Mouse (Mus musculus): ENCODE results near the gene D430042O09Rik. TPM values are rescaled to one million over a fixed set of nuclear protein-coding genes. Genes with fewer than 3 reads are reported as not detected.

D430042O09Rik gene
- polyA plus RNA-seq, 1 experiment from 2014 or later, result 11.3 TPM

- Histone ChIP-seq H3K36me3 (peaks cover 10% of the 10 kb centered on the region; the same call in 1 of the 2 replicates), H3K4me1 (peaks cover 19% of the 10 kb centered on the region), H3K4me3 (no peak overlapping the region), H3K4me2 (replicated peaks) (no peak overlapping the region), H3K9ac (no peak overlapping the region), H3K27me3 (no peaks in the 10 kb centered on the region), H3K27ac (no peak overlapping the region), H3K9me3 (replicated peaks) (no peaks in the 10 kb centered on the region)
- 90% methylated on average over 9 of the region's 9 CpGs for WGBS
- ATAC-seq (ENCODE audit: low FRiP score), result no peak
These were observed 152.7 kb downstream of the D430042O09Rik start for GRCm38 (mm10) chr7:125860421-125860820.

DNA sequence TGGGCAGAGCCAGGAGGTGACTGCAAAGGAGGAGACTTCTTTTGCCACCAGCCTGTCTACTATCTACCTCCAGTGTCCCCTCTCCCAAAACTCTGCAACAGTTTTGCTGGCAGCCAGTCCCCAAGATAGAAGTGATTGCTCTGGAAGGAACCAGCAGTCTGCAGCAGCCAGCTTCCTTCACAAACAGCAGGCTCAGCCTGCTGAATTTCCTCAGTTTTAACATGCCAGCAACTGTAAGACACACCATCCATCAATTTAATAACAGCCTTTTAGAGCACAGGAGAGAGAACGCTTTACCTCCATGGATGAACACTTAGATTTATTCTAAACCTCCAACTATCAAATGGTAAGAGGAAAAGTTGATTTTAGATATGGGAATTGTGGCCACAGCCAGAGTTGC, 156.3 kb downstream of the D430042O09Rik start:
- 58% methylated on average over 1 of the region's 1 CpGs for WGBS
- ATAC-seq (ENCODE audit: low FRiP score), result no peak

GRCm38 (mm10) chr7:125865234-125865633, 157.5 kb downstream of the D430042O09Rik start:
- Histone ChIP-seq H3K9ac (no peak overlapping the region), H3K4me3 (no peak overlapping the region), H3K36me3 (peaks cover 10% of the 10 kb centered on the region; the same call in 1 of the 2 replicates), H3K9me3 (replicated peaks) (no peaks in the 10 kb centered on the region), H3K4me2 (replicated peaks) (no peak overlapping the region), H3K27ac (peak overlapping the region; percentile 35), H3K4me1 (peaks cover 23% of the 10 kb centered on the region), H3K27me3 (no peaks in the 10 kb centered on the region)
- 50% methylated on average over 11 of the region's 11 CpGs for WGBS
- ATAC-seq (ENCODE audit: low FRiP score), result peak; percentile 33; the same call in 1 of the 2 replicates

More for the DNA sequence above, 156.3 kb downstream of the D430042O09Rik start:
- H3K4me1 ChIP-seq, result peaks cover 23% of the 10 kb centered on the region
- H3K9me3 ChIP-seq (replicated peaks), result no peaks in the 10 kb centered on the region
- H3K27me3 ChIP-seq, result no peaks in the 10 kb centered on the region
- peaks cover 10% of the 10 kb centered on the region; the same call in 1 of the 2 replicates for H3K36me3 ChIP-seq
- peak overlapping the region; percentile 35; the same call in 1 of the 2 replicates for H3K27ac ChIP-seq
- no peak overlapping the region for H3K4me3 ChIP-seq
- no peak overlapping the region for H3K4me2 ChIP-seq (replicated peaks)
- H3K9ac ChIP-seq, result no peak overlapping the region

- no peaks in the 10 kb centered on the region for H3K27me3 ChIP-seq
- 77% methylated on average over 3 of the region's 3 CpGs for WGBS
- no peak overlapping the region for H3K27ac ChIP-seq
- H3K9ac ChIP-seq, result no peak overlapping the region
- no peak overlapping the region for H3K4me3 ChIP-seq
- no peaks in the 10 kb centered on the region for H3K9me3 ChIP-seq (replicated peaks)
- no peaks in the 10 kb centered on the region for H3K36me3 ChIP-seq
- peaks cover 52% of the 10 kb centered on the region for H3K4me1 ChIP-seq
- no peak overlapping the region for H3K4me2 ChIP-seq (replicated peaks)
- no peak for ATAC-seq (ENCODE audit: low FRiP score)
These were observed 160.9 kb downstream of the D430042O09Rik start for GRCm38 (mm10) chr7:125868570-125868969.

GRCm38 (mm10) chr7:125871404-125872201, 163.9 kb downstream of the D430042O09Rik start:
- Histone ChIP-seq H3K9me3 (replicated peaks) (no peaks in the 10 kb centered on the region), H3K4me3 (no peak overlapping the region), H3K4me1 (peaks cover 38% of the 10 kb centered on the region), H3K27me3 (no peaks in the 10 kb centered on the region), H3K4me2 (replicated peaks) (no peak overlapping the region), H3K9ac (no peak overlapping the region), H3K36me3 (no peaks in the 10 kb centered on the region), H3K27ac (peak overlapping the region; percentile 72)
- peak; percentile 73 for ATAC-seq (ENCODE audit: low FRiP score)
- 16% methylated on average over 12 of the region's 12 CpGs for WGBS

- no peak for ATAC-seq (ENCODE audit: low FRiP score)
- no peak overlapping the region for H3K4me3 ChIP-seq
- H3K4me2 ChIP-seq (replicated peaks), result no peak overlapping the region
- H3K9me3 ChIP-seq (replicated peaks), result no peaks in the 10 kb centered on the region
- peak overlapping the region; percentile 72; the same call in 1 of the 2 replicates for H3K27ac ChIP-seq
- no peaks in the 10 kb centered on the region for H3K27me3 ChIP-seq
- 53% methylated on average over 6 of the region's 6 CpGs for WGBS
- no peak overlapping the region for H3K9ac ChIP-seq
- H3K36me3 ChIP-seq, result no peaks in the 10 kb centered on the region
- H3K4me1 ChIP-seq, result peaks cover 38% of the 10 kb centered on the region
These were observed 164.5 kb downstream of the D430042O09Rik start for GRCm38 (mm10) chr7:125872202-125872580.

- Histone ChIP-seq H3K4me3 (no peak overlapping the region), H3K36me3 (no peaks in the 10 kb centered on the region), H3K9me3 (replicated peaks) (no peaks in the 10 kb centered on the region), H3K4me2 (replicated peaks) (no peak overlapping the region), H3K27me3 (no peaks in the 10 kb centered on the region), H3K27ac (no peak overlapping the region), H3K9ac (no peak overlapping the region), H3K4me1 (peaks cover 38% of the 10 kb centered on the region)
- 78% methylated on average over 3 of the region's 3 CpGs for WGBS
- ATAC-seq (ENCODE audit: low FRiP score), result no peak
These were observed 165.2 kb downstream of the D430042O09Rik start for GRCm38 (mm10) chr7:125872874-125873273.

DNA sequence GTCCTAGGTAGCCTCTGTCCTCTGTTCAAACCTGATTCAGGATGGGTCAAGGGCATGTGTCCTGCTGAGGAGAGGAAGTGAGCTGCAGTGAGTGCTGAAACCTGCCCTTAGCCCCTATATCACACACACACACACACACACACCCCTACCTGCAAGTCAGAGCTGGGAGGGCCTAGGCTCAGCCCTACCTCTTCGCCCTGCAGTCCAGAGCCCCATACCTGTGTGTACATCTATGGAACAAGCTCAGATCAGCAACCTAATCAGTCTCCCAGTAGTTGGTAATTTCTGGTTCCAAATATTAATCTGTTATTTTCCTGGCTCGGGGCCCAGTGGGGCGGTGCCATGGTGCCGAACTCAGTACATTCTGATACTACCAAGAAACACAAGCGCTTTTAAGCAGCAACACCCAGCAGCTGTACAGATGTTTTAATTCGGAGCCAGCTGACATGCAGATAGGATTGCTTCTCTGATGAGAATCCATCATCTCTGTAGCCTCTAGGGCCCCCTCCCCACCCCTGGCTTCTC, 166.3 kb downstream of the D430042O09Rik start:
- Histone ChIP-seq H3K4me2 (replicated peaks) (no peak overlapping the region), H3K9me3 (replicated peaks) (no peaks in the 10 kb centered on the region), H3K9ac (no peak overlapping the region), H3K27me3 (no peaks in the 10 kb centered on the region), H3K27ac (no peak overlapping the region), H3K4me1 (peaks cover 41% of the 10 kb centered on the region), H3K36me3 (no peaks in the 10 kb centered on the region), H3K4me3 (no peak overlapping the region)
- ATAC-seq (ENCODE audit: low FRiP score), result no peak
- WGBS, result 92% methylated on average over 6 of the region's 6 CpGs

DNA sequence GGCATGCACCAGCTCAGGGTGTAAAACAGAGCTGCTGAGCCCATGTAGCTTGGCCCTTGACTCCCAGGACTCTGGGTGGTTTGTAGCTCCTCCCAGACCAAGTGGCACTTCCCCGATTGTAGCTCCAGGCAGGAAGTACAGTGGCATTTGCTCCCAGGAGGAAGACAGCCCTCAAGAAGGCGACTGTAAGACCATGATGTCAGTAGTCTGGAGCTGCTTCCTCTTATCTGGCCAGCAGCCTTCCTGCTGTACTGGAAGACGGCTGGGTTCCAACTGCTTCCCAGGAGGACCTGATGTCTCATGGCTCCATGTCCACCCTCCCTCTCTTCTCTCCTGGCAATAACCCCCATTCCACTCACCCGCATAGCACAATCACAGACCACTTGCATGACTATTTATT, 170.4 kb downstream of the D430042O09Rik start:
- no peak for ATAC-seq (ENCODE audit: low FRiP score)
- WGBS, result 71% methylated on average over 4 of the region's 4 CpGs
- H3K27me3 ChIP-seq, result no peaks in the 10 kb centered on the region

GRCm38 (mm10) chr7:125883232-125883631, 175.5 kb downstream of the D430042O09Rik start:
- H3K27me3 ChIP-seq, result no peaks in the 10 kb centered on the region
- no peak overlapping the region for H3K4me3 ChIP-seq
- peaks cover 24% of the 10 kb centered on the region for H3K4me1 ChIP-seq
- 68% methylated on average over 2 of the region's 2 CpGs for WGBS
- H3K9ac ChIP-seq, result no peak overlapping the region
- no peak for ATAC-seq (ENCODE audit: low FRiP score)
- no peak overlapping the region for H3K27ac ChIP-seq
- no peak overlapping the region for H3K4me2 ChIP-seq (replicated peaks)
- no peaks in the 10 kb centered on the region for H3K36me3 ChIP-seq
- H3K9me3 ChIP-seq (replicated peaks), result no peaks in the 10 kb centered on the region

More for the DNA sequence above, 170.4 kb downstream of the D430042O09Rik start:
- no peaks in the 10 kb centered on the region for H3K9me3 ChIP-seq (replicated peaks)
- no peak overlapping the region for H3K9ac ChIP-seq
- H3K4me3 ChIP-seq, result no peak overlapping the region
- no peak overlapping the region for H3K4me2 ChIP-seq (replicated peaks)
- H3K36me3 ChIP-seq, result no peaks in the 10 kb centered on the region
- H3K4me1 ChIP-seq, result peaks cover 16% of the 10 kb centered on the region
- no peak overlapping the region for H3K27ac ChIP-seq

DNA sequence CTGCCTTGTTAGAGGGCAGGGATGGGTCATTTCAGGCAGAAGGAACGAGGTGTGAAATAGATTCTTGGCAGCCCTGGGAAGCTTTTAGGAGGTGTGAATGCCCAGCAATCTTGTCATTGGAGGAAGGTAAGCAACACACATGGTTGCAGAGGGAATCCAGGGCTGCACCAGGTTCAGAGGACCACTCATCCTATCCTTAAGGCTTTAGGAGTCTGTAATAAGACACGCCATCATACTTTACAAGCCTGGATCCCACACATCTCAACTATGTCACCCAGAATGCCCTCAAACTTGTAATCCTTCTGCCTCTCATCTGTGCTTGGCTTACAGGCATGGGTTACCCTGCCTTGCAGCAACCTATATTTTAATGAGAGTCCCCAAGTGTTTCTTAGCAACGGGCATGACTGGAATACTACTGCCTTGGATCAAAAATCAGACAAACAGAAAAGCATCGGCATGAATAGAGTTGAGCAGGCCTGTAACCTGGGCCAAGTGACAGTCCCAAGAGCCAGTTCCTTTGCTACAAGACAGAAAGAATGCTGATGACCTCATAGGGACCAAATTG, 178.5 kb downstream of the D430042O09Rik start:
- no peaks in the 10 kb centered on the region for H3K9me3 ChIP-seq (replicated peaks)
- H3K4me3 ChIP-seq, result no peak overlapping the region
- peaks cover 29% of the 10 kb centered on the region for H3K4me1 ChIP-seq
- H3K27me3 ChIP-seq, result no peaks in the 10 kb centered on the region
- ATAC-seq (ENCODE audit: low FRiP score), result no peak
- WGBS, result 73% methylated on average over 4 of the region's 4 CpGs
- no peak overlapping the region for H3K9ac ChIP-seq
- no peak overlapping the region for H3K27ac ChIP-seq
- no peaks in the 10 kb centered on the region for H3K36me3 ChIP-seq
- H3K4me2 ChIP-seq (replicated peaks), result no peak overlapping the region

GRCm38 (mm10) chr7:125887124-125887523, 179.4 kb downstream of the D430042O09Rik start:
- Histone ChIP-seq H3K9me3 (replicated peaks) (no peaks in the 10 kb centered on the region), H3K4me3 (no peak overlapping the region), H3K9ac (no peak overlapping the region), H3K4me2 (replicated peaks) (no peak overlapping the region), H3K27me3 (no peaks in the 10 kb centered on the region), H3K4me1 (peaks cover 29% of the 10 kb centered on the region), H3K36me3 (no peaks in the 10 kb centered on the region), H3K27ac (no peak overlapping the region; the same call in 1 of the 2 replicates)
- ATAC-seq (ENCODE audit: low FRiP score), result no peak
- WGBS, result 45% methylated on average over 4 of the region's 4 CpGs

Measured in hindbrain, embryonic 12.5 days (tissue).